Mouse (Mus musculus): ENCODE data around the gene Fam217b.

Gene Fam217b

DNA sequence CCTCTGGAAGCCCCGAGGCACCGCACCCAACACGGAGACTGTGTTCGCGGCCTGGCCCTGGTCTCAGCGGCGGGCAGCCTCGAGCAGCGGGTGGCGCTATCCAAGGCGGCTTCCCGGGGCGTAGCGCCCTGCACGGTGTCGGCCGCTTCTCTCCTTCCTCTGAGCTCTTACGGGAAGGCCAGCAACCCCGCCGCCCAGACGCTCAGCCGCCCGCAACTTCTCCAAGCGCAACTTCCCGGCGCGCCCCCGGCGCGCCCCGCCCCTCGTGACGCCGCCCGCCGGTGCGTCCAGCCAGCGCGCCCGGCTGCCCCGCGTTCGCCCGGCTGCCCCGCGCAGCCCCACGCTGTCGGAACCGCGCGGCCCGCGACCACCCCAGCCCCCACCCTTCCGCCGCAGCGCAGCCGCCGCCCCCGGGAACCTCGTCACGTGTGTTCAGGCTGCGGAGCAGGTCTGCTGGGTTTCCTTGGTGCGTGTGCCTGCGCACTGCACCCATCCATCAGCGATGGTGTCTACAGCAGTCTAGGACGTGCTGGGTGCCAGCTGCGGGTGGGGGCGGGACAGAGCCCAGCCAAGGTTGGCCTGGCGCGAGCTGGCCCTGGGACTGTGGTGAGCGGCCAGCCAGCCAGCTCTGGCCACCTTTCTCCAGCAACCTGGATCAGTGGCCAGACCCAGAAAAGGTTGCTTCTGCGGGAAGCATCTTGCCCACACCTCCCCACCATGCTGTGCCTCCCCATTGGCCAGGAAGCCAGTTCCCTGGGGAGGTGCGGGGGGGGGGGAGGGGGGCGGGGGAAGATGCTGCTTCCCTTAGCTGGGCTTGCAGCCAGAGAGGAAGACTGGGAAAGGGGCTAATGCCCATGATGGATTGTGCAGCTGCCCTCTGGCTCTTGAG, at the start of gene Fam217b, which contains the start of gene Ppp1r3d:
Gene Fam217b (plus strand): TSS at position 264 of the 889 bp plus-strand sequence.
Gene Ppp1r3d (minus strand): TSS at position 212 of the 889 bp plus-strand sequence.
- peak; percentile 51 to 62 for DNase-seq (ENCODE audit: low spot score in 2 of 2)

DNA sequence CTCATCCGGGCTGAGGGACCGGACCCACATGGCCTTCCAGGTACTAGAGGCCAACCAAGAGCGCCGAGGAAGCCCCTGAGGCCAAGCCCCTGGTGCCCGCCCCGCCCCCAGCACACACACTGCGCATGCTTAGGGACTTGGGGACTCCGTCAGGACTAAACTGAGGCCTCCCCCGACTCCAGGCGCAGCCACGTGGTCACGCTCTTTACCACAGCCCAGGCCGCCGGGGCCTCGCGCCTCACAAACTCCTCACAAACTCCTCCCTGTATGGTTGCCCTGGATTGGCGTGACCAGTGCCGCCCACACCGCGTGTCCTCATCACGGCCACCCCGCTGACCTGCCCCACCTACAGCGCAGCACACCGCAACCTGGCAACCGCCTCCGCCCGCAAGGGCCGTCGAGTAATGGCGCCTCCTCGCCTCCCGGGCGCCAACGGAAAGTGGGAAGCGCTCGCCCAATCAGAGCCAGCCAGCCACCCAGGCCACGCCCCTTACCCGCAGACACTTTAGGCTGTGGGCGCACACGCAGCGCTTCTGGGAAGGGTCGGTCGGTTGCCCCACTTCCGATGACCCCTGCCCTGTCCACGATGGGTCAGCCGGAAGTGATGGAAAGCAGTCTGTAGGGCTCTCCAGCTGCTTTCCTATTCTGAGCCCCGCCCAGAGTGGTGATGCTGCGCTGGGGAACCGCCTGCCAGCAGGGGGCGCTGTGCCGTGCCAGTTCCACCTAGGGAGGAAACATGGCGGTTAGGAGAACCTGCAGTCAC, 7.1 kb upstream of the Fam217b start, which contains the start of gene Sycp2:
Gene Sycp2 (minus strand): TSS at position 633 of the 763 bp plus-strand sequence.
- no peak for DNase-seq (ENCODE audit: low spot score in 2 of 2)

DNA sequence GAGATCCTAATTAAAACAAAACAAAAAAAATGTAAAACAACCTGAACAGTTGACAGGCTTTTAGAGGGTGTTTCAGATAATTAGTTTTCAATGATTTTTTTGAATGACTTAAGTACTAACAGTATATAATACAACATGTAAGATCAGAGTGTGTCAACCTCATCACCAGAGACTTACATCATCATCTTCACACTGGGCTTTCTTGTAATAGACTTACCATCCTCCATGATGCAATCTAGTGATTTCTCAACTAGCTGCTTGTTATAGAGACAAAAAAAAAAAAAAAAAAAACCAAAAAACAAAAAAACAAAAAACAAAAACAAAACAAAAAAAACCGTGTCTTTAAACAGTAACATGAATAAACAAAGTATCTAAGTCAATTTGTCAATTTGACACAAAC, 5.3 kb upstream of the Fam217b start:
- DNase-seq (ENCODE audit: low spot score in 2 of 2) = no peak

DNA sequence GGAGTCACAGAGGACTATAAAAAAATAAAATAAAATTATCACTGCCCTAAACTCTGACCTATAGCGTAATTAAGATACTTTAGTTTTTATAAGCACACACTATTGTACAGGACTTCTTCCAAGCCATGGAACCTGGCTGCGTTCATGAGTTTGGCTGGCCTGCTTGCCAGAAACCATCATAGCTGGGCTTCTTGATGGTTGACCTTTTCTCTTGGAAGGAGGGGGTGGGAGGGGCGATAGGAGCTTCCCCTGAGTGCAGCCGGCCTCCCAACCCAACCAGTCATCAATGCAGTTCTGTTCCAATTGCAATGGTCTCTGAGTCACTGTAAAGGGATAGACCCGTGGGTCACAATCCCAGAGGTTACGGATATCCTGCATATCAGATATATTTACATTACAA, 4.0 kb upstream of the Fam217b start:
- DNase-seq (ENCODE audit: low spot score in 2 of 2) = peak in 1 of 2 experiments; percentile 2

DNA sequence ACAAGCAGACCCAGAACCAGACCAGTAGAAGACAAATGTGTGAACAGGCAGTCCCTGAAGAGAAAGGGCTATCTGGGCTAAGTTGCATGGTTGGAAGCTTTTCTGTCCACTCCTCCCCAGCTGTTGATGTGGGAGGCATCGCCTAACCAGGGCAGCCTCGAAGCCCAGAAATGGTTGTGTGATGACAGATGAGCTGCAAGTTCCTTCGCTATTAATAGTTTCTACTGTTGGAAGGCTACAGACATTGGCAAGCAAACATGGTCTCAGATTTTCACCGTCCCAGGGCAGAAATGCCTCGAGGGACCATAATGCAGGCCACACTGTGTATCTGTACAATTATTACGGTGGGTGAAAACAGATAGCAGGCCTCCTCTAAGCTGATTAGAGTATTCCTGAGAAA, 1.7 kb upstream of the Fam217b start:
- peak in 1 of 2 experiments; percentile 29 for DNase-seq (ENCODE audit: low spot score in 2 of 2)

DNA sequence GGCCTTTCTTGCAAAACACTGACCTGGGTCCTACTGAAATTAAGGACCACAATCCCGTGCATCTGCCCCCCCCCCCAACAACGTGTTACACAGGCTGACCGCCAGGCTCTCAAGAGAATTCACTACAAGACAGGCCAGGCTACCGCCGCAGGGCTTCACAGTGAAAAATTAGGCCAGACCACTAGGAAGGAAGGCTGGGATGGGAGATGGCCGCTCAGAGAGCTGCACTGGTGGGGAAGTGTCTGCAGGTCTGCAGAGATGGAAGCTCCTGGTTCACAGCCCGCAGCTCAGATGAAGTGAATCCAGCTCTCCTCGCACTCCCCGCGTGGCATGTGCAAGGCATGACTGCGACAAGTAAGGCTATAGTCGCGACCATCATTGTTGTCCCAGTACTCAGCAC, 1.2 kb upstream of the Fam217b start:
- DNase-seq (ENCODE audit: low spot score in 2 of 2) = no peak

DNA sequence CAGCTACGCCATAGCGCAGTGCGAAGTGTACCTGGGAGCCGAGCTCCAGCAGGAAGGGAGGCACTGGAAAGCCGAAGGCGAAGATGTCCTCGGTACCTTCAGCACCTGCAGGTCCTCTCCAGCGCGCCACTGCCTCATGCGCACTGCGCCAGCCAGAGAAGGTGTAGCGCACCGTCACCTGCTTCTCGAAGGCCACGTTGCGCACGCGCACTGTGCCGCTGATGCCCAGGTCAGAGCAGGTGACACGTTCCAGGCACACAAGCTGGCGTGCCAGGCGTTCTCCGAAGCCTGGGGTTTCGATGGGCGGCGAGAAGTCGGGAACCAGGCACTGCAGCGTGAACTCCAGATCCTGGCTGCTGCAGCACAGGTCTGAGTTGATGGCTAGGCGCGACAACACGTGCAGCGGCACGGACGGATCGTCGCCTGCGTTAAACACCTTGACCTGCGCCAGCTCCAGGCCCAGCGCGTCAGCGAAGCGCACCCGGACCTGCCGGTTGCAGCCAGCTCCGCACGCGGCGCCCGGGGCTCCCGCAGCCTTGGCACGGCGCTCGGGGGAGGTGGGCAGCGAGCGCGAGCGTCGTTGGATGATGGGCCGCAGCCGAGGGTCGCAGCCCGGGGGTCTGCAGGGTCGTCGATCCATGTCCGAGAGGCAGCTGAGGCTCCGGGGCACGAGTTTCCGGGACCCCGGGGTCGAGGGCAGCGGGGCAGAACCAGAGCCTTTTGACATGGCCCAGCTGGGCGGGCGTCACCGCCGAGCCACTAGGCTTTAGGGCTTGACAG, 653 bp upstream of the Fam217b start:
- peak; percentile 34 to 50 for DNase-seq (ENCODE audit: low spot score in 2 of 2)

DNA sequence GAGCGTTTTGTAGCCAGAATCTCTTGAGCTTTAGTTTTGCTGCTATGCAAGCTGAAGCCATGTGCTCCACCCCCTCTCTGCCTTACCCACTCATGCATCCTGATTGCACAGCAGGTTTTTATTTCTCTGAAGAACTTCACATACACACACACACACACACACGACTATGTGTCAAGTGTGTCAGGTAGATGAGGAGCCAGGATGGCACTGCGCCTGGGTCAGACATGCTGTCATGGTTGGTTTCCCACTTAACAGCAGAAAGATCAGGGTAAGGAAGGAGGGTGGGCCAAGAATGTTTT, 775 bp downstream of the Fam217b start:
- no peak for DNase-seq (ENCODE audit: low spot score in 2 of 2)

DNA sequence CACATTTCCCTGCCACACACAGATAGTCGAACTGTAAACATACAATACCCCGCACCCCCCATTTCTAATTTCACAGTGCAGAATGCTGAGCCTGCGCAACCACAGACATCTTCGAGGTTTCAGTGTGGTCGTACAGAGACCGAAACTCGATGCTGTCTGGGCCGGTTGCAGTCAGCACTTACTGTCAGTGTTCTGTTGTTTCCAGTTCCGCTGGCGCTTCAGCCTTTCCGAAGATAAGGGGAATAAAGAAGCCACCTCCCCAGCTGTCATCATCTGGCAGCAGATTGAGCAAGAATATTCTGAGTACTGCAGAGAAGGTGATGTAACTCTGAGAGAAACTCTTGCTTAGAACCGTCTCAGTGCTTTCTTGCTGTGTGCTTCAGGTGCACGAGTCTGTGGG, 2.1 kb downstream of the Fam217b start:
- DNase-seq (ENCODE audit: low spot score in 2 of 2) = peak in 1 of 2 experiments; percentile 9

DNA sequence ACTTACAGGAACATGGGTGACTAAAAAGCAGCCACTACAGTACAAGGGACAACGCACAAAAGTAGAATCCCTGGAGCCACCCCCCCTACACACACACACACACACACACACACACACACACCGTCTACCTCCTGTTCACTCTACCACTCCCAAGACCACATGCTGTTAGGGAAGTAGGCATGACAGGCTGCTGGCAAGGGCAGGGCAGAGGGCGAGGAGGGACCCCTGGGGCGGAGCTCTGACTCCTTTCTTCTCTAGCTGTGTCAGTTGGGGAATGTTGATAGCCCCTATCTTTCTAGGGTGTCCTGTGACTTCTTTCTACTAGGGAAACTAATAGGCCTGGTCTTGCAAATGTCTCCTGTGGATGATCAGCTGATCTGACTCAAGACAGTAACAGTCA, 2.6 kb downstream of the Fam217b start:
- peak in 1 of 2 experiments; percentile 11 for DNase-seq (ENCODE audit: low spot score in 2 of 2)

DNA sequence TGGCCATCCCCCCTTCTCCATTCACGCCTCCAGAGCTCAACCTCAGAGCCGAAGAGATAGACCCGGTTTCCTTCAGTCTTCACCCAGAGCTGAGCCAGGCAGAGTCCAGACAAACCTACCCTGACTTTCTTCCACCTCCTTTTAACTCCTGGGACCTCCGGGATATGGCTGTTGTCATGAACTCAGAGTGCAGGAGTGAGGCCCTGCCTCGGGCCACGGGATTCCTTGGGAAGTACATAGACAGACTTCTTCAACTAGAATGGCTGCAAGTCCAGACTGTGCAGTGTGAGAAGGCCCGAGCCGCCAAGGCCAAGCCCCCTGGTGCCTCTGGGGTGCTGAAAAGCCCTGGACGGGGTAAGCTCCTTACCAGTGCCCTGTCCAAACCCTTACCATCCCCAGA, 6.3 kb downstream of the Fam217b start:
- DNase-seq (ENCODE audit: low spot score in 2 of 2) = no peak

DNA sequence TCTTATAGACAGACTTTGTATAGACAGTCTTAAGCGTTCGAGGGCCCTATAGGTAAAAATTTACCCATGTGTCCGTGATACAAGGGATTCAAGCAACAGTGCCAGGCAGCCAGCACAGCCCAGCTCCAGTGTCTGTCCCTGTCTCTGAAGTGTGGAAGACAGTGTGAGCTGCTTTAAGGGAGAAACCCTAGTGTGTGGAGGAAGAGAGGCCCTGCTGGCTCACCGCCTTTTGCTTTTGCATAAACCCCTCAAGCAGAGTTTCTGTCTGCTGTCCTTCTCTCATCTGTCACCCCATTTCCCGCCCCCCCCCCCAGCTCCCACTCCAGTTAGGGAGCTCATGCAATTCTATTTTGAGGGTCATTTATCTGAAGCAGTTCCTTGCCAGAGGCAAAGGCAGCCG, 7.3 kb downstream of the Fam217b start:
- DNase-seq (ENCODE audit: low spot score in 2 of 2) = peak; percentile 1 to 4

DNA sequence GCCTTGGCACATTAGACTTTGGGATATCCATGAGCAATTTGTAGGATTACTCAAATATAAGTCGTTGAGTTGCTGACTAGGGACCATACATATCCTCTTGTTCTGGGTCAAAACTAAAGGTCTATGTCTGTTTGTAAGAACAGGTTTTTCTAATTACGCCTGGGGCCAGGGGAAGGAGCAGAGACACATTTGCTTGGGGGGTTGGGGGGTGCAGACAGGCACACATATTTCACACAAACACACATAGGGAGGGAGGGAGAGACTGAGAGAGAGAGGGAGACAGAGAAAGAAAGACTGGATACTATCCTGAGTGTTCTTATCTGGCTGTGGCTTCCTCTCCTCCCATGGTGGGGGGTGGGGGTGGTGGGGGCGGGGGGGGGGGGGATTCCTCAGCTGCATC, 7.9 kb downstream of the Fam217b start:
- peak; percentile 0 for DNase-seq (ENCODE audit: low spot score in 2 of 2)

DNA sequence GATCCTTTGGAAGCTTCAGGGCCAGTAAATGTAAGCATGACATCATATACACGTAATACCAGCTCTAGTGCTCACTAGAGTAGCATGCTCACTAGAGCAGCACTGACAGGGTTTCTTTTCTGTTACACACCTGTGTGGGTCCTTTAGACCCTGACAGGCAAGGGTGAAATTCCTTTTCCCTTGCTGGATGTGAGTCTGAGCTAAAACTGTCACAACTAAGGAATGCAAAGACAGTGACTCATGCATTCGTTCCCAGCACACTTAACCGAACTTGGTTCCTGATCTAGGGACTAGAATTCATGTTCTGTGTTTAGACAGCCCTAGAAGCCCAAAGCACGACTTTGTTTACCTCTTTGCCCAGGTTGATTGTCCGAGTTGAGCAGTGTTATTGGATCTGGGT, 8.9 kb downstream of the Fam217b start:
- peak in 1 of 2 experiments; percentile 1 for DNase-seq (ENCODE audit: low spot score in 2 of 2)

DNA sequence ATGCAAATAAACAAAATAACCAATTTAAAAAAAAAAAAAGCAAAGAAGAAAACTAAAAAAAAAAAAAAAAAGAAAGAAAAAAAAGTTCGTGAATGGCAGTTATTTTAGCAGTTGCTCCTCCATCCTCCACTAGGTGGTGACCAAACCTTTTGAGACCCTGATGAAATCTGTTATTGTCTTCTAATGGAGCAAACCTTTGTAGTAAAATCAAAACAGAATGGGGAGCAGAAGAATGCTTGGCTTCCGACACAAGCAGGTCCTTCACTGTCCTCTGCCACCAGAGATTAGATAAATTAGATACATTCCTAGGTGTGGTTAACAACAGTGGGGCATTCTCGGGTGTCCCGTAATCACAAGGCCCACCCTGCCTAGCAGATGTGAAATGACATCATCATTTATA, 11.9 kb downstream of the Fam217b start:
- peak; percentile 17 to 22 for DNase-seq (ENCODE audit: low spot score in 2 of 2)

DNA sequence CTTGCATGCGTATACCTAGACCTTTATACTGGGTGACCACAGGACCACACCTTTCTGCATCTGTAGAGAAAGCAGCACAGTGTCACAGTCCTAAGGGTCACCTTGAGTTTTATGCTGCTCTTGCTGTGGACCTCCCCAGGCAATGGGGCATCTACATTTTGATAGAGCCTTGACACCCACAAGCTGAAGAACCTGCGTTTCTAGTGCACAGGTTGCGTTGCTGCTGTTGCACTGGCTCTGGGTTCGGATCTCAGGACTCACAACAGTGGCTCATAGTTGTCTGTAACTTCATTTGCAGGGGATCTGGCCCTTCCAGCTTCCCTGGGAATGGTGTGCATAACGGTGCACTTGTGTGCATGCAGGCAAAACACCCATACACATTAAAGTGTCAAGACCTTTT, 12.9 kb downstream of the Fam217b start:
- DNase-seq (ENCODE audit: low spot score in 2 of 2) = no peak

DNA sequence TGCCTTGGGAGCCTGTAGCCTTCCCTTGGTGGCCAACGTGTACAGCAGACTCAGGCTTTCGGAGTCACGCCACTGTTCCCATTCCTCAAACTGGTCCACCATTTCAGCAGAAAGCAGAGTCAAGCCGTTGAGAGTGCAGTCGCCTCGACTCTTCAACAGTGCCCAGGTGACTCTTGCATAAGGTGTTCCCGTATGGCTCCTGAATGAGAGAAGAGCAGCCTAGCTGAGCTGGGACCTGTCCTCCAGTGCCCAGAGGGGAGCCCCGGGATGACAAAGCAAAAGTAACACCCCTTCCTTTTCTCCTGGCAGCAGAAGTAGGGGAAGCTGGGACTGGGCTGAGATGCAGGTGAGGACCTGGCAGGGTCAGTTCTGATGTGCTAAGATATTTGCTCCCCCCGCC, 13.9 kb downstream of the Fam217b start:
- peak in 1 of 2 experiments; percentile 2 for DNase-seq (ENCODE audit: low spot score in 2 of 2)

DNA sequence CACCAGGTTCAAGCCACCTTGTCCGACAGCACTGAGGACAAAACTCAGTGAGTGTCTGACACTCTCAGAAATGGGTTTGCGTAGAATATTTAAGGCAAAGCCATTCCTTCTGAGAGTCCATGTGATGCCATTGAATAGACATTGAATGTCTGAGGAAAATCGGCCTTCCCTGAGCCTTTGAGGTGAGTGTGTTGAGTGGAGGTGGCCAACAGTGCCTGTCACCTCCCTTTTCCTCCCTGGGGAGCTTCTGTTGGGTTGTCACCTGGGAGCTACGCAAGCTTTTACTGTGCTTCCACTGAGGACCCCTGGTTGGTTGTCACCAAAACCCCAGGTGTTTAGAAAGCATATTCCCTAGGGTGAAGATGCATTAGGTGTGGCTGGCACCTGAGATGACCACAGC, 14.4 kb downstream of the Fam217b start:
- DNase-seq (ENCODE audit: low spot score in 2 of 2) = no peak

DNA sequence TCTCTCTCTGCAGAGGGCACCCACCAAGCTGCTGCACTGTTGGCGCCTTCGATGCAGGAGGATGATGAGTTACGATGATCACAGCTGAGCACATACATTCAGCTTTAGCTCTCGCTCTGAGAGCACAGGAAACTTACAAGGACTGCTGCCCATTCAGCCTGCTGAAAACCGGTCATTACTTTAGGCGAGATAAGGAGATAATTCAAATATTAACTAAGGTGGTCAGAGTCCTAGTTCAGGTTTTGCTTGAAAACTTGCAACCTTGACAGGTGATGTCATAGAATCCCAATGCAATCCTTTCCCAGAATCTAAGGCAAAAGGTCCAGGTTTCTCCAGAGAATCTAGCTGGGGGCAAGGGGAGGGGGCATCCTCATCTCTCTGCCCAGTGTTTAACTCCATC, 15.1 kb downstream of the Fam217b start:
- DNase-seq (ENCODE audit: low spot score in 2 of 2) = no peak

DNA sequence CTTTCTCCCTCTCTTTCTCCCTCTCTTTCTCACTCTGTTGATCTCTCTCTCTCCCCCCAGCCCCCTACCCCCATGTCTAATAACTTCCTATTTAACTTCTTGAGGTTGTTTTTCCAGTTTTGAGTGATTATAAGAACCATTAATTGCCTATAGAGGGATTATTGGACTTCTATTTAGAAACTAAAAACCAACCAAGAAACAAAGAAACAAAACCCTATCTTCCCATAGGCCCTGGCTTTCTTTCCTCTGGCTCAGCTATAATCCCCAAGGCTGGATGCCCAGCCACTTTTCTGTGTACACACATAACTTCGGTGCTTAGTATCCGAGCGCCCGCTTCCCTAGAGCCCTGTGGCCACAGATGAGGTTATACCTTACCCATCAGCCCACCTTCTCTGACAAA, 15.9 kb downstream of the Fam217b start, which contains the start of gene Cdh26:
Gene Cdh26 (plus strand): TSS at position 301 of the 400 bp plus-strand sequence.
- no peak for DNase-seq (ENCODE audit: low spot score in 2 of 2)

DNA sequence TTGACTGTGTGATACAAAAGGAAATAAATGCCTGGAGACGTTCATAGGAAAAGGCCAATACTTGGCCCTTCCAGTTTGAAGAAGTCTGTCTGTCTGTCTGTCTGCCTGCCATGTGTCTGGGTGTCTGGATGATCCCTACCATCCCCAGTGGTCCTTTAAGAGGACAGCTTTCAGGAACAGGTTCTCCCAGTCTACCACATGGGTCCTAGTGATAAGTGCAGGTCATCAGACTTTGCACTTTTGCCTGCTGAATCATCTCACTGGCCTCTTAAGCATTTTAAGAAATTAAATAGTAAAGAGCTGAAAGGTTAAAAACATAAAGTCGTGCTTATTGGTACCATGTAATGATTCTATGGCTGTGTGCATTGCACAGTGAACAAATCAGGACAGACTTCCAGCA, 19.2 kb downstream of the Fam217b start:
- no peak for DNase-seq (ENCODE audit: low spot score in 2 of 2)

DNA sequence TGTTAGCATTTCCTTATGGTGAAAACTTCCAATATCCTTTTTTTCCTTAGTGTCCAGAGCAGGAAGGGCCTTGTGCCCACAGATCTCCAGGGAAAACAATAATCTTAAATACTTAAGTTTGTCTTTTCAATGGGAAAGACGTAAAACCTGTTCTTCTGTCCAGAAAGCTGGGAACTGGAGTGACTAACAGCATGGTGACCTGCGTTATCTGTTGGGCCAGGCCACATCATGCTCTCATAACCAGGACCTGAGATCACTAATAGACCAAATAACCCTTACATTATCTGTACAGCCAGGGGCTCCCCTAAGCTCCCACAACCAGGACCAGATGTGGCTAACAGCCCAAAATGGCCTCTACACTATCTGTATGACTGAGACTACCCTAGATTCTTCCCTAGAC, 19.6 kb downstream of the Fam217b start:
- no peak for DNase-seq (ENCODE audit: low spot score in 2 of 2)
